Mouse (Mus musculus): ENCODE results near the gene Fam198b.

- no peak for TF ChIP-seq CTCF (IDR thresholded peaks at IDR 0.05; ENCODE audit: insufficient read depth, low read depth, low read length)
- TF ChIP-seq POLR2A (IDR thresholded peaks at IDR 0.05; ENCODE audit: insufficient read depth, low read depth, low read length), result no peak
Measured at GRCm38 (mm10) chr3:79850656-79851055, 33.7 kb upstream of the Fam198b start.

All from olfactory bulb, adult 2 months (tissue).